Mouse (Mus musculus): ENCODE data around the gene Zfp938. TPM values are rescaled to one million over a fixed set of nuclear protein-coding genes. Genes with fewer than 3 reads are reported as not detected.

The Zfp938 gene
- total RNA-seq (2021), result 10 to 100 TPM; 22.8 to 23.9 TPM

DNA sequence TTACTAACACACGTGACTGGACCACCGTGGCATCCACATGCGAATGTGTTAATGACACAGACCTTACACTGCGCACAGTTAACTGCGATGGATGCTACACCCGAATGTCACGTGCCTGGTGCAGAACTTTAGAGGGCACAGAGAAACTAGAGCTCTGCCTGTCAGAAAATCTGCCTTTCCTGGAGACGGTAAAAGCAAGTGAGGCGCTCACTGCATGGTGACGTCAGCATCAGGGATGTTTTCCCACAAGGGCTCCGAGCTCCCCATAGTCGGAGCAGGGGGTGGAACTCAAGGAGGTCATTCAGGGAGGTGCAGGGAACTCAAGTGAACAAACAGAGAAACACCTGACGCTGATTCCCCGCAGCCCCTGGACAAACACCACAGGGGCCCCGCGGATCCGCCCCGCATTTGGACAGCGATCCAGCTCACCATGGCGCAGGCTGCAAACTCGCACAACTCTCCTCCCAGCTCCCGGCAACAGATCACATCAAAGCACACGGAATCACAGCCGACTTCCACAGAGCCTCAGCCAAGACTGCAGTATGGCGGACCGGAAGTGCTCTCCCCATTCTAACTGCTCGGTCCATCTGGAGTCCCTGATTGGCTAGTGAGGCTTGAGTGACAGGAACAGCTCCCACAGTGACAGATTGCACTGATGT, at the start of gene Zfp938:
Zfp938 (minus strand) TSS at position 539 of the 659 bp plus-strand sequence.
- DNase-seq, result peak; percentile 78

DNA sequence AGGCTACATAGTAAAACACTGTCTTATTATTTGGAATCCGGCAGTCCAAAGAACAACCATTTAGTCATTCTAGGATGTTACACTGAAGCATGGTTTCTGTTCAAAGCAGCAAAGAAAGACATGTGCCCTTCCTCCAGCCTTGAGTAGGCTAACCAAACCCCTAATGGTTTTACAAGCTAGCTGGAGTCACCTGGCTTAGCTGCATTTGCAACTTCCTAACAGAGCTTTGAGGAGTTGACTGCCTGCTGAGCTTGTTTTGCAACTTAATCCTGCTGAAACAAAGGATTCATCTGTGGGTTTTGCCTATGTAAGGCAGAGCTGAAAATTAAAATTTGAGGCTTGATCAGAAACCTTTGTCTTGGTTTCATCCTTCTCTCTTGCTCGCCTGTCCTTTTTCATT, 16.3 kb upstream of the Zfp938 start:
- no peak for DNase-seq

DNA sequence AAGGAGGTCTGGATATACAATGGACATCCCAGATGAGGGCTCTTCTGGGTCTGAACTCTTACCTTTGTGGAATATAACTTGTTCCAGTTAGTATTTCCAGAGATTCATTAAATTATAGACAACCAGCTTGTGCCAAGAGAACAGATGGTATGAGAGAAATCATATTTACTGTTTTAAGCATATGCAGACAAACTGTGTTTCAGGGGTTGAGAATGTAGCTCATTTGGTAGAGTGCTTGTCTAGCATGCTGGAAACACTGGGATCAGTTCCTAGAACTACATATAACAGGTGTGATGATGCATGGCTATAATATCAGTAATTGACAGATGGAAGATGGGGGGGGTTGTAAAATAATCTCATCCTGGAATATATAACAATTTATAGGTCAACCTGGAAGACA, 3.9 kb upstream of the Zfp938 start:
- no peak for DNase-seq

DNA sequence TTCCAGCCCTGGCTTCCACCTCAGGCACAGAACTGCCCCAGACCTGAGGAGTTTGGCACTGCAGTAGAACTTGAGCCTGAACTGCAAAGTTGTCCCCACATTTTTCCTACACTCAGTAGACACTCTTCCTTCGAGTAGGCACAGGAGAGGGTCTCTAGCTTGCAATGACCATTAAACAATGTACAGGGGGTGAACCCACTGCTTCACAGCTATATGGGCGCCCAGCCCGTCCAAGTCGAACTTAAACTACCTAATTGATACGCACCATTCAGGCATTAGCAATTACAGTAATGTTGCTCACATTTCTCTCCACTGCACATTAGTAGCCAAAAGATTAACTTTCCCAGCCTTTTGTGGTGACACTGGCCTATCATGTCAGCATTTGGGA, 315 bp upstream of the Zfp938 start:
- no peak for DNase-seq

DNA sequence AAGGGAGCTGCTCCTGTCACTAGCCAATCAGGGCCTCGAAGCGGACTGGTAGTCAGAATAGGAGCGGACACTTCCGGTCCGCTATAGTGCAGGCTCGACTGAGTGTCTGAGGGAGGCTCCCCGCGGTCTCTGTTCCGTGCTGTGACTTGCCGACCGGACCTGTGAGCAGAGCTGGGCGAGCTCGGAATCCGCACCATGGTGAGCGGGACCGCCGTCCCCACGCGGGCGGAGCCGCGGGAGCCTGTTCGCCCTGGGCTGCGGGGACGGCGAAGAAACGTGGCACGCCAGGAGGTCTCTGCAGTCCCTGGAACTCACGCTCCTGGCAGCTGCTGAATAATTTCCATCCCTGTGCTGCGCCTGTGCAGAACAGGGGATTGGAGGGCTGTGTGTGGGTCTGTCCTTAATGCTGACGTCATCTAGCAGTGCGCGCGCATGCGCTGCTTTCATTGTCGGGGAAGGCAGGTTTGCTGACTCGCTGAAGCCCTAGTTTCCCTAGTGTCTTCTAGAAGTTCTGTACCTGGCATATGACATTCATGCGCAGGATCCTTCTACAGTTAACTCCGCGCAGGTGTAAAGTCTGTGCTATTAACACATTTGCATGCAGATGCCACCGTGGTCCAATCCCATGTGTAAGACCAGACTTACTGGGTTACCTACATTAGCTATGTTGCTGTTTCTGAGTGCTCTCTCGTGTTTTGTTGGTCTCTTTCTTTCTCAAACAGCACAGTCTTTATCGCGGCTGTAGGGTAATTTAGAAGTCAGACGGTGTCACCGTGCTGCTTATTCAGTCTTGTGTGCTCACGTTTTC, 62.6 kb downstream of the Zfp938 start:
- DNase-seq, result peak; percentile 86 to 87

Other genes with a start within 250 kb of the Zfp938 start
- 10 to 100 TPM; 13.9 to 14.3 TPM for gene Zfp873, start 193.2 kb downstream of the Zfp938 start, total RNA-seq (2021)
- gene BC024063, start 157.9 kb downstream of the Zfp938 start, total RNA-seq (2021), result 1 to 10 TPM; 7.5 to 9.8 TPM
- 10 to 100 TPM; 10.0 to 10.7 TPM for gene AU041133, start 113.3 kb downstream of the Zfp938 start, total RNA-seq (2021)
- not detected for gene 4932415D10Rik, start 75.3 kb upstream of the Zfp938 start, total RNA-seq (2021)
- 1 to 10 TPM; 6.6 to 8.6 TPM for gene Gm4924, start 113.0 kb upstream of the Zfp938 start, total RNA-seq (2021)

Measured in layer of hippocampus, postnatal 36 days (tissue).